Mouse (Mus musculus): ENCODE measurements around the gene Supt4a.

GRCm38 (mm10) chr11:87758161-87758911 lies 21.0 kb downstream of the Supt4a start:
- no peak for TF ChIP-seq CTCF (IDR thresholded peaks at IDR 0.05; ENCODE audit: extremely low read depth, insufficient read depth, insufficient read length, insufficient replicate concordance)
- TF ChIP-seq POLR2A (IDR thresholded peaks at IDR 0.05; ENCODE audit: low read depth, low read length), result peak; percentile 75
